Mouse (Mus musculus) olfactory bulb, adult 2 months (tissue): ENCODE data around the gene Tmtc1.

Experiments used
- CTCF ChIP-seq: fragments of 200-500 bp; IDR thresholded peaks from 2 replicates; pipeline ENCODE4 v1.5.1; 2012; ENCODE audit warnings: low read depth, mild to moderate bottlenecking, low read length, moderate library complexity; ENCODE audit not compliant: insufficient read depth
- POLR2A ChIP-seq: fragments of 200-500 bp; IDR thresholded peaks from 2 replicates; pipeline ENCODE4 v1.6.1; 2012; ENCODE audit warnings: mild to moderate bottlenecking, low read depth, low read length, moderate library complexity; ENCODE audit not compliant: insufficient read depth

DNA sequence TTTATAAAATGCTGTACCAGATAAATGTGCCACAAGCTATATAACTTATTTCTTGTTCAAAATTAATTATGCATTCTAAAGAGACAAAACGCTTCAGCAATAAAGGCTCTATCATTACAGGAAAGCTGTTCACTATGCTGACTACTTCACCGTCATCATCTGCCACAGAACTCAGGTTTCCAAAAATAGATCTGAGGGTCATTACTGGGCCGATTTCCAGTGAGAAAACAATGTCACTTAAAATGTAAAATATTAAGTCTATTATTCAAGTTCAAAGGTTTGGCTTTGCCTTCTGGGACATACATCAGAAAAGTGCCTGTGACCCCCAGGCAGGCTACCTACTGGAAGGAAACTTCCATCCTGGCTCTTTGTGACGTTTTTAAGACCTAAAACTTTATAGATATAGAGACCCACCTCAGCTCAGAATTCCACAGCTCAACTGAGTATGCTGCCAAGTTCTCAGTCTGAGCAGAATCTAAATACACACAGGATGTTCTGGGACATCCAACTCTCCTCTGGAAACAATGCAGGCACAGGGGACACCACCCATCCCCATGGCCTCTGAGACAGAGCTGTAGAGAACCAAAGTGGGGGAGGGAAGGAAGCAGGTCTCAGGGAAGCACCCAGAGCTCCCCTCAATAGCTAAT lies 53.4 kb downstream of the Tmtc1 start:
- TF ChIP-seq CTCF (no peak), POLR2A (no peak)
